In the genomic region with DNA sequence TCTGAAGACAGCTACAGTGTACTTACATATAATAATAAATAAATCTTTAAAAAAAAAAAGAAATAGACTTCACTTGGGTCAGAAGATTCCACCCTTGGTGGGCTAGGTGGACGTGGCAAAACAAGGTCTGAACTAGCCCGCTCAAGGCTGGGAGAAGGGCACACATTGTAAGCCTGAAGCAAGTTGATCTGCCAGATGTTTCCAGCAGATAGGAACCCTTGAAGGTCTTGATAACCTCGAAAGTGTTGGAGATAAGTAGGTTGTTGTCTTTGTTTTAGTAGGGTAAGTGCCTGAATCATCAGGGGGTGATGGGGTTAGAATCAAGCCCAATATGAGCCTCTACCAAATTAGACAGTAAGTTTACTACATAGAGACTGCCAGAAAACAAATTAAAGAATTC, we compare ENCODE assay signal across 1 mouse cellular context.
TF ChIP-seq lines count a peak whose summit lies in the region.

No protein-coding gene starts in this region.

TF ChIP-seq in MEL, 35 proteins besides CTCF, POLR2A, EP300 and RAD21 (continued from another document):
- TF ChIP-seq MEF2A (IDR thresholded peaks at IDR 0.05; ENCODE audit: extremely low read depth, insufficient replicate concordance, low read depth, low read length, poor library complexity, severe bottlenecking) = no peak
- peak; percentile 81 for TF ChIP-seq ETS1 (IDR thresholded peaks at IDR 0.05; ENCODE audit: low read depth, low read length)
- no peak for TF ChIP-seq NRF1 (IDR thresholded peaks at IDR 0.05; ENCODE audit: insufficient read depth, low read depth, low read length, poor library complexity, severe bottlenecking)
- TF ChIP-seq USF1 (IDR thresholded peaks at IDR 0.05; ENCODE audit: low read depth, low read length) = no peak
- no peak for TF ChIP-seq SMC3 (IDR thresholded peaks at IDR 0.05; ENCODE audit: low read depth, low read length)
- TF ChIP-seq HCFC1 (IDR thresholded peaks at IDR 0.05; ENCODE audit: low read depth, low read length) = no peak
- peak; percentile 59 for TF ChIP-seq TAL1 (IDR thresholded peaks at IDR 0.05; ENCODE audit: low read length)
- TF ChIP-seq ZMIZ1 (IDR thresholded peaks at IDR 0.05; ENCODE audit: low read depth, low read length) = no peak
- 0 out of 2 replicates have a peak, but pooled peaks have one; percentile 13 for TF ChIP-seq BHLHE40 (IDR thresholded peaks at IDR 0.05; ENCODE audit: borderline replicate concordance, low read depth, low read length)
TF ChIP-seq in MEL: peak in this region for 6.
